Mouse (Mus musculus) CH12.LX (cell line): ENCODE results near the gene Rgl2. TPM values are rescaled to one million over a fixed set of nuclear protein-coding genes. Genes with fewer than 3 reads are reported as not detected.

Experiments used
- DNase-seq: peaks from one replicate; pipeline ENCODE4 v3.0.0-alpha.2; 2013; ENCODE audit errors: extremely low read depth
- H3K27ac ChIP-seq: 2 replicates; pipeline ENCODE4 v1.5.1; 2012; ENCODE audit warnings: low read depth, mild to moderate bottlenecking, control low read depth, moderate library complexity; ENCODE audit not compliant: insufficient read depth
- H3K27me3 ChIP-seq: replicated peaks from 2 replicates; pipeline ENCODE3; 2012; ENCODE audit warnings: inconsistent platforms
- H3K36me3 ChIP-seq, 2 experiments: replicated peaks in 1 of 2; 2 replicates each; pipeline versions ENCODE3 to v1.6.1; 2012; ENCODE audit warnings: inconsistent platforms in 1 of 2, low read length in 1 of 2, mild to moderate bottlenecking in 1 of 2, mixed read lengths in 1 of 2, moderate library complexity in 1 of 2; ENCODE audit not compliant: control insufficient read depth in 1 of 2, insufficient read depth in 1 of 2
- H3K4me1 ChIP-seq, 2 experiments: 2 replicates each; pipeline ENCODE4 v1.6.1; 2012; ENCODE audit warnings: inconsistent platforms in 1 of 2, moderate library complexity in 1 of 2; ENCODE audit not compliant: insufficient read depth in 2 of 2, control insufficient read depth in 1 of 2
- H3K4me2 ChIP-seq: 2 replicates; pipeline ENCODE4 v1.6.1; 2012; ENCODE audit warnings: low read depth, mild to moderate bottlenecking, control low read depth; ENCODE audit not compliant: poor library complexity, insufficient read depth, severe bottlenecking
- H3K4me3 ChIP-seq, 3 experiments: fragments of 150-350 bp in 1 of 3; sonication (generic) in 1 of 3; replicated peaks in 1 of 3; 2 replicates each; pipeline versions ENCODE3 to v1.5.1; 2011 to 2012; ENCODE audit warnings: low read depth in 2 of 3, low read length in 2 of 3, mild to moderate bottlenecking in 2 of 3, moderate library complexity in 2 of 3, control low read depth in 1 of 3, improper control_type of control experiment in 1 of 3, inconsistent platforms in 1 of 3, mixed read lengths in 1 of 3; ENCODE audit not compliant: poor library complexity in 1 of 3
- H3K79me2 ChIP-seq: replicated peaks from 2 replicates; pipeline ENCODE4 v1.6.1; 2012; ENCODE audit warnings: mild to moderate bottlenecking, moderate library complexity; ENCODE audit not compliant: control insufficient read depth, poor library complexity, insufficient read depth, severe bottlenecking; ENCODE audit errors: extremely low read depth
- H3K9ac ChIP-seq: 2 replicates; pipeline ENCODE4 v1.6.1; 2012; ENCODE audit warnings: low read depth, mild to moderate bottlenecking, control low read depth, moderate library complexity; ENCODE audit not compliant: insufficient read depth
- H3K9me3 ChIP-seq: replicated peaks from 2 replicates; pipeline ENCODE3; 2012; ENCODE audit warnings: low read length, inconsistent platforms, mixed read lengths
- CTCF ChIP-seq, 2 experiments: IDR thresholded peaks in 1 of 2; conservative IDR thresholded peaks in 1 of 2; 2 replicates each; pipeline ENCODE4 v1.5.1; 2011 to 2012; ENCODE audit warnings: low read depth in 2 of 2, low read length in 2 of 2, improper control_type of control experiment in 1 of 2, inconsistent platforms in 1 of 2, mild to moderate bottlenecking in 1 of 2, moderate library complexity in 1 of 2
- E2F4 ChIP-seq: IDR thresholded peaks from 2 replicates; pipeline ENCODE4 v1.6.1; 2011; ENCODE audit warnings: low read depth, low read length, improper control_type of control experiment; ENCODE audit not compliant: insufficient replicate concordance
- GABPA ChIP-seq: IDR thresholded peaks from 2 replicates; pipeline ENCODE4 v1.6.1; 2012; ENCODE audit warnings: low read depth, low read length, improper control_type of control experiment, inconsistent platforms; ENCODE audit not compliant: insufficient replicate concordance
- IRF4 ChIP-seq: IDR thresholded peaks from 2 replicates; pipeline ENCODE4 v1.6.1; 2014; ENCODE audit warnings: low read depth, mild to moderate bottlenecking, inconsistent platforms, low read length, improper control_type of control experiment
- JUND ChIP-seq: conservative IDR thresholded peaks from 2 replicates; pipeline ENCODE4 v1.6.1; 2011; ENCODE audit warnings: low read depth, low read length, improper control_type of control experiment
- MYC ChIP-seq: IDR thresholded peaks from 2 replicates; pipeline ENCODE4 v1.6.1; 2011; ENCODE audit warnings: low read depth, mild to moderate bottlenecking, improper control_type of control experiment, low read length
- NELFE ChIP-seq: IDR thresholded peaks from 2 replicates; pipeline ENCODE4 v1.6.1; 2011; ENCODE audit warnings: low read depth, low read length, improper control_type of control experiment
- PAX5 ChIP-seq: IDR thresholded peaks from 2 replicates; pipeline ENCODE4 v1.6.1; 2012; ENCODE audit warnings: low read length, inconsistent platforms, mixed read lengths
- POLR2A ChIP-seq: IDR thresholded peaks from 2 replicates; pipeline ENCODE4 v1.6.1; 2011; ENCODE audit warnings: low read depth, mild to moderate bottlenecking, improper control_type of control experiment, low read length
- UBTF ChIP-seq: IDR thresholded peaks from 2 replicates; pipeline ENCODE4 v1.6.1; 2012; ENCODE audit warnings: low read depth, mild to moderate bottlenecking, inconsistent platforms, low read length, improper control_type of control experiment, moderate library complexity
- ZC3H11A ChIP-seq: IDR thresholded peaks from 2 replicates; pipeline ENCODE4 v1.6.1; 2012; ENCODE audit warnings: low read depth, mild to moderate bottlenecking, inconsistent platforms, low read length, improper control_type of control experiment
- ZMIZ1 ChIP-seq: IDR thresholded peaks from 2 replicates; pipeline ENCODE4 v1.6.1; 2012; ENCODE audit warnings: low read depth, mild to moderate bottlenecking, inconsistent platforms, low read length, improper control_type of control experiment
- dilution Hi-C: fragments of 300-500 bp; cut with MboI; formaldehyde crosslinking; loops from 2 replicates; pipeline ENCODE4 v1.14.3; 2020; ENCODE audit warnings: low sequenced_read_pairs; ENCODE audit not compliant: extremely low pct_unique_long_range_greater_than_20kb, extremely low pct_ligation_motif_present
- in situ Hi-C: fragments of 300-500 bp; cut with MboI; formaldehyde crosslinking; loops from 3 replicates; pipeline ENCODE4 v1.14.3; 2019; ENCODE audit warnings: low sequenced_read_pairs, low pct_ligation_motif_present, low pct_unique_long_range_greater_than_20kb, mixed read lengths
- polyA plus RNA-seq: library from polyadenylated mRNA; unstranded; fragments of >175 nt; gene quantifications from 2 replicates; pipeline ENCODE4 v1.2.1, GENCODE M21; 2012; ENCODE audit warnings: low read depth; ENCODE audit not compliant: insufficient read length
- total RNA-seq, 2 experiments: library from RNA; depleted of rRNA; stranded (reverse); fragments of 300-350 nt in 1 of 2; fragments of >200 nt in 1 of 2; gene quantifications; 2 replicates each; pipeline ENCODE4 v1.2.3; 2012 to 2014

Gene Rgl2
- total and polyA plus RNA-seq, 3 experiments, result 20.1 to 29.1 (median 25.6) TPM

DNA sequence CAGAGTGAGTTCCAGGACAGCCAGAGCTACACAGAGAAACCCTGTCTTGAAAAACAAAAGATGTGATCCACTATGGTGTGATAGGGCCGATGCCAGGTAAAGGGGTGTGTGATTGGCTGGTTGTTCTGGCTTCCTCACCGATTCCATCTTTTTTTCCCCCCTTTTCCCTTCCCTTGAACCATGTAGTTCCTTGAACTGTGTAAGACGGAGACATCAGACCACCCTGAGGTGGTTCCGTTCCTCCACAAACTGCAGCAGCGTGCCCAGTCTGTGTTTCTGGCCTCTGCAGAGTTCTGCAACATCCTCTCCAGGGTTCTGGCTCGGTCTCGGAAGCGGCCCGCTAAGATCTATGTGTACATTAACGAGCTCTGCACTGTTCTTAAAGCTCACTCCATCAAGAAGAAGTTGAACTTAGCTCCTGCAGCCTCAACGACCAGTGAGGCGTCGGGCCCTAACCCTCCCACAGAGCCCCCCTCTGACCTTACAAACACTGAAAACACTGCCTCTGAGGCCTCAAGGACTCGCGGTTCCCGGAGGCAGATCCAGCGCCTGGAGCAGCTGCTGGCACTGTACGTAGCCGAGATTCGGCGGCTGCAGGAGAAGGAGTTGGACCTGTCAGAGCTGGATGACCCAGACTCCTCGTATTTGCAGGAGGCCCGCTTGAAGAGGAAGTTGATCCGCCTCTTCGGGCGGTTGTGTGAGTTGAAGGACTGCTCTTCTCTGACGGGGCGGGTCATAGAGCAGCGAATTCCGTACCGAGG, 18.1 kb upstream of the Rgl2 start:
- H3K27ac ChIP-seq, result no peak overlapping the region
- H3K9ac ChIP-seq, result no peak overlapping the region
- no peak for DNase-seq
- no peak overlapping the region for H3K4me3 ChIP-seq
- no peaks in the 10 kb centered on the region for H3K27me3 ChIP-seq
- peaks cover 5 to 37% of the 10 kb centered on the region in 2 experiments; a peak in 3 of 4 replicates for H3K4me1 ChIP-seq
- in situ Hi-C loops, result no loop called here
- dilution Hi-C loops, result no loop called here
- TF ChIP-seq CTCF (conservative IDR thresholded peaks at IDR 0.05 in 1 of 2, IDR thresholded peaks at IDR 0.05 in 1 of 2; ENCODE audit: low read depth in 2 of 2, low read length in 2 of 2), result no peak
- H3K79me2 ChIP-seq, result peaks cover 12% of the 10 kb centered on the region; the same call in 1 of the 2 replicates
- peaks cover 40 to 42% of the 10 kb centered on the region in 2 experiments for H3K36me3 ChIP-seq
- H3K9me3 ChIP-seq, result no peaks in the 10 kb centered on the region
- no peak overlapping the region for H3K4me2 ChIP-seq

GRCm38 (mm10) chr17:33911813-33912414, 17.4 kb upstream of the Rgl2 start:
- Histone ChIP-seq H3K27me3 (no peaks in the 10 kb centered on the region), H3K36me3 (peaks cover 42 to 45% of the 10 kb centered on the region in 2 experiments), H3K79me2 (peaks cover 12% of the 10 kb centered on the region; the same call in 1 of the 2 replicates), H3K4me3 (no peak overlapping the region), H3K27ac (no peak overlapping the region), H3K9me3 (peaks cover 2% of the 10 kb centered on the region), H3K9ac (no peak overlapping the region), H3K4me2 (no peak overlapping the region), H3K4me1 (peaks cover 7 to 40% of the 10 kb centered on the region in 2 experiments)
- in situ Hi-C loops, result no loop called here
- dilution Hi-C loops, result no loop called here
- no peak for TF ChIP-seq ZC3H11A
- no peak for TF ChIP-seq GABPA
- TF ChIP-seq MYC, result no peak
- TF ChIP-seq JUND, result no peak
- DNase-seq, result no peak

- Histone ChIP-seq H3K36me3 (peaks cover 49 to 58% of the 10 kb centered on the region in 2 experiments), H3K4me1 (peaks cover 20 to 48% of the 10 kb centered on the region in 2 experiments), H3K9ac (no peak overlapping the region), H3K79me2 (peaks cover 12% of the 10 kb centered on the region; the same call in 1 of the 2 replicates), H3K27me3 (no peaks in the 10 kb centered on the region), H3K4me3 (no peak overlapping the region), H3K9me3 (peaks cover 6% of the 10 kb centered on the region), H3K4me2 (no peak overlapping the region), H3K27ac (no peak overlapping the region)
- in situ Hi-C loops (no loop called here), dilution Hi-C loops (no loop called here)
- no peak for TF ChIP-seq NELFE
- TF ChIP-seq ZMIZ1, result no peak
- TF ChIP-seq PAX5, result no peak
- TF ChIP-seq UBTF, result no peak
- no peak for TF ChIP-seq POLR2A
- no peak for TF ChIP-seq E2F4
- no peak for TF ChIP-seq IRF4
- no peak for DNase-seq
Observed at GRCm38 (mm10) chr17:33913264-33913663, 16.1 kb upstream of the Rgl2 start.
